Mouse (Mus musculus): ENCODE results near the gene Ppp2ca. TPM values are rescaled to one million over a fixed set of nuclear protein-coding genes. Genes with fewer than 3 reads are reported as not detected.

The Ppp2ca gene
- 20.2 and 21.0 TPM in 2 replicates for polyA plus RNA-seq (2012; rRNA removed)

GRCm38 (mm10) chr11:52098398-52098946 lies at the start of gene Ppp2ca:
Gene Ppp2ca, plus strand, starts transcription at chr11:52098681.
- no peaks in the 10 kb centered on the region for H3K36me3 ChIP-seq (ENCODE audit: control insufficient read depth, insufficient read depth, low read length)
- peaks cover 14% of the 10 kb centered on the region for H3K4me1 ChIP-seq (ENCODE audit: control insufficient read depth, insufficient read depth, insufficient read length)
- H3K27ac ChIP-seq (ENCODE audit: insufficient read depth, low read length) = peak within 1 kb of the TSS; percentile 94
- H3K27me3 ChIP-seq (ENCODE audit: control insufficient read depth, insufficient read depth, low read length) = no peaks in the 10 kb centered on the region
- H3K4me3 ChIP-seq (ENCODE audit: extremely low read depth, insufficient read depth, insufficient read length) = peak within 1 kb of the TSS; percentile 90
- DNase-seq (ENCODE audit: low read depth in 1 of 2, low spot score in 2 of 2) = peak; percentile 96 to 98
- peak; percentile 71; the same call in 1 of the 2 replicates for TF ChIP-seq POLR2A (IDR thresholded peaks at IDR 0.05; ENCODE audit: low read depth, low read length)
- 0 out of 2 replicates have a peak, but pooled peaks have one; percentile 0 for TF ChIP-seq CTCF (IDR thresholded peaks at IDR 0.05; ENCODE audit: extremely low read depth, insufficient read depth, insufficient read length, insufficient replicate concordance)
- under 1% methylated on average over 53 of the region's 53 CpGs for WGBS

DNA sequence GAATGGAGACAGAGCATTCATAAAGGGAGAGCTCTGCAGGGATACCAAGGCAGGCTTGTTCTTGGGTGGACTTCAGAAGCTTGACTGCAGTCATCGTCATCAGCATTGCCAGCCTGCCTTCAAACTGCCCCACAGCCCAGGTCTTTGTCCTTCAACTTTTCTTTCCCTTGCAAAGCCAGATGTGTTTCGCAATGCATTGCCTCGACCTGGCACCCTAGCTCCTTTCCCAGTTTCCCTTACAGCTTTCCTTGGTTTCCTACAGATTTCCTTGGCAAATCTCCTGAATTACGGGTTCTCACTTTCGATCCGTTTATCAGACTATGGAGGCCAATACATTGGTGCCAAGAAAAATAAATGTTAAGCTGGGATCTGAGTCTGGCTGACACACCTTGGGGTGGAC lies 45.1 kb upstream of the Ppp2ca start:
- Histone ChIP-seq H3K27ac (ENCODE audit: insufficient read depth, low read length) (no peak overlapping the region), H3K27me3 (ENCODE audit: control insufficient read depth, insufficient read depth, low read length) (no peaks in the 10 kb centered on the region), H3K4me3 (ENCODE audit: extremely low read depth, insufficient read depth, insufficient read length) (no peak overlapping the region), H3K36me3 (ENCODE audit: control insufficient read depth, insufficient read depth, low read length) (no peaks in the 10 kb centered on the region), H3K4me1 (ENCODE audit: control insufficient read depth, insufficient read depth, insufficient read length) (no peaks in the 10 kb centered on the region)
- no peak for DNase-seq (ENCODE audit: low read depth in 1 of 2, low spot score in 2 of 2)
- 90% methylated on average over 6 of the region's 6 CpGs for WGBS
- TF ChIP-seq CTCF (IDR thresholded peaks at IDR 0.05; ENCODE audit: extremely low read depth, insufficient read depth, insufficient read length, insufficient replicate concordance) = no peak
- no peak for TF ChIP-seq POLR2A (IDR thresholded peaks at IDR 0.05; ENCODE audit: low read depth, low read length)

DNA sequence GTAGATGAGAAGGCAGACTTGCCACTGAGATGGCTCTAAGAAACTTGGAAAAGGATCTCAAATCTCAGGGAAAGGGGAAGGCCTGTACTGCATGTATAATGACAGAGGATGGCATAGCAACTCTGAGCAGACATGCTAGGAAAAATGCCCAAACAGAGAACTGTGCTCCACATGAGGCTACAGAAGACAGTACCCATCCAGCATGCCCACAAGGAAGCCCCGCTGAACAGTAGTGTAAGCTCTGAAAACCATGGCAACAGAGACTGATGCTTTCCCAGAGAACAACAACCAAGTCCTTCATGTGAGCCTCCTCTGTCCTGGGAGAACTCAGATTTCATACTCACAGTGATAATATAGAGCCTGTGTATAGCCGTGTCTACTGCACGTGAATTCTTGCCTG lies 43.8 kb upstream of the Ppp2ca start:
- TF ChIP-seq CTCF (IDR thresholded peaks at IDR 0.05; ENCODE audit: extremely low read depth, insufficient read depth, insufficient read length, insufficient replicate concordance) (no peak), POLR2A (IDR thresholded peaks at IDR 0.05; ENCODE audit: low read depth, low read length) (no peak)
- DNase-seq (ENCODE audit: low read depth in 1 of 2, low spot score in 2 of 2) = no peak
- WGBS = 91% methylated on average over 3 of the region's 3 CpGs

DNA sequence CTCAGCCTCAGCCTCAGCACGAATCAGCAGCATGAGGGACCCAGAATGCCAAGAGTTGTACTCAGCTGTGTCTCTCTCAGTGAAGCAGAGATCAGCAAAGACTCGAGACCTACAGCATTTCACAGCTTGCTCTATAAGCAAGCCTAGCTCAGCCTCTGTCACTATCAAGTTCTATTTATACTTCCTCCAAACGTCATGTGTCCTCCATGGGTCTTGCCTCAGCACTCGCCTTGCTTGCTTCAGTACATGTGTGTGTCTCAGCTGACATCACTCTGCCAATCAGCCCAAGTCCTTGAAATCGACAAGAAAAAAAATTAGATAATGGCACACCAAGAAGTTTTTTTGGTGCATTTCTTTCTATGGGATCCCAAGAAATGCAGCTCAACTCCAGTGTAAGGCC lies 42.3 kb upstream of the Ppp2ca start:
- WGBS = 75% methylated on average over 5 of the region's 5 CpGs
- Histone ChIP-seq H3K27me3 (ENCODE audit: control insufficient read depth, insufficient read depth, low read length) (no peaks in the 10 kb centered on the region), H3K4me3 (ENCODE audit: extremely low read depth, insufficient read depth, insufficient read length) (no peak overlapping the region), H3K36me3 (ENCODE audit: control insufficient read depth, insufficient read depth, low read length) (no peaks in the 10 kb centered on the region), H3K27ac (ENCODE audit: insufficient read depth, low read length) (no peak overlapping the region), H3K4me1 (ENCODE audit: control insufficient read depth, insufficient read depth, insufficient read length) (no peaks in the 10 kb centered on the region)
- no peak for DNase-seq (ENCODE audit: low read depth in 1 of 2, low spot score in 2 of 2)
- TF ChIP-seq POLR2A (IDR thresholded peaks at IDR 0.05; ENCODE audit: low read depth, low read length) = no peak
- TF ChIP-seq CTCF (IDR thresholded peaks at IDR 0.05; ENCODE audit: extremely low read depth, insufficient read depth, insufficient read length, insufficient replicate concordance) = no peak

More for the DNA sequence above, 43.8 kb upstream of the Ppp2ca start:
- Histone ChIP-seq H3K36me3 (ENCODE audit: control insufficient read depth, insufficient read depth, low read length) (no peaks in the 10 kb centered on the region), H3K4me3 (ENCODE audit: extremely low read depth, insufficient read depth, insufficient read length) (no peak overlapping the region), H3K27me3 (ENCODE audit: control insufficient read depth, insufficient read depth, low read length) (no peaks in the 10 kb centered on the region), H3K27ac (ENCODE audit: insufficient read depth, low read length) (no peak overlapping the region), H3K4me1 (ENCODE audit: control insufficient read depth, insufficient read depth, insufficient read length) (no peaks in the 10 kb centered on the region)

- TF ChIP-seq CTCF (IDR thresholded peaks at IDR 0.05; ENCODE audit: extremely low read depth, insufficient read depth, insufficient read length, insufficient replicate concordance) (no peak), POLR2A (IDR thresholded peaks at IDR 0.05; ENCODE audit: low read depth, low read length) (no peak)
- no peak for DNase-seq (ENCODE audit: low read depth in 1 of 2, low spot score in 2 of 2)
Observed at GRCm38 (mm10) chr11:52059001-52059400, 39.5 kb upstream of the Ppp2ca start.

GRCm38 (mm10) chr11:52060315-52060714 lies 38.2 kb upstream of the Ppp2ca start:
- WGBS = 90% methylated on average over 4 of the region's 4 CpGs
- no peak for TF ChIP-seq POLR2A (IDR thresholded peaks at IDR 0.05; ENCODE audit: low read depth, low read length)
- no peak for TF ChIP-seq CTCF (IDR thresholded peaks at IDR 0.05; ENCODE audit: extremely low read depth, insufficient read depth, insufficient read length, insufficient replicate concordance)
- H3K4me3 ChIP-seq (ENCODE audit: extremely low read depth, insufficient read depth, insufficient read length) = no peak overlapping the region

More at GRCm38 (mm10) chr11:52059001-52059400, 39.5 kb upstream of the Ppp2ca start:
- Histone ChIP-seq H3K4me1 (ENCODE audit: control insufficient read depth, insufficient read depth, insufficient read length) (no peaks in the 10 kb centered on the region), H3K27me3 (ENCODE audit: control insufficient read depth, insufficient read depth, low read length) (no peaks in the 10 kb centered on the region), H3K4me3 (ENCODE audit: extremely low read depth, insufficient read depth, insufficient read length) (no peak overlapping the region), H3K27ac (ENCODE audit: insufficient read depth, low read length) (no peak overlapping the region), H3K36me3 (ENCODE audit: control insufficient read depth, insufficient read depth, low read length) (no peaks in the 10 kb centered on the region)
- WGBS = 85% methylated on average over 5 of the region's 5 CpGs

DNA sequence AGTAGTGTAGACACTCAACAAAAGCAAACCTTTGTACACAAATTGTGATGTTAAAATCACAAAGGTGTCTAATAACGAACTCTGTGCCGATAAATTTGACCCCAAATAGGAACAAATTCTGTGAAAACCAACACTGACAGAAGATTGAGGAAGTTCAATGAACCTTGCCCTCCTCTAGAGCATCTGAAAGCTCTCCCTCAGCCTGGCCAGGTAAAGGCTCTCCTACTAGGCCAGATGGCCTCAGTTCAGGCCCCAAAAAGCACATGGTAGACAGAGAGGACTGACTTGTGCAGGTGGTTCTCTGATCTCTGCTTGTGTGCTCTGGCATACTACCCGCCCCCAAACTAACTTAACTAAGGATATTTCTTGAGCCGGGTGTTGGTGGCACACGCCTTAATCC lies 36.1 kb upstream of the Ppp2ca start:
- DNase-seq (ENCODE audit: low read depth in 1 of 2, low spot score in 2 of 2) = no peak
- WGBS = 75% methylated on average over 5 of the region's 5 CpGs
- no peak overlapping the region for H3K4me3 ChIP-seq (ENCODE audit: extremely low read depth, insufficient read depth, insufficient read length)
- H3K36me3 ChIP-seq (ENCODE audit: control insufficient read depth, insufficient read depth, low read length) = no peaks in the 10 kb centered on the region
- no peak overlapping the region for H3K27ac ChIP-seq (ENCODE audit: insufficient read depth, low read length)
- H3K4me1 ChIP-seq (ENCODE audit: control insufficient read depth, insufficient read depth, insufficient read length) = peaks cover 2% of the 10 kb centered on the region; the same call in 1 of the 2 replicates
- H3K27me3 ChIP-seq (ENCODE audit: control insufficient read depth, insufficient read depth, low read length) = no peaks in the 10 kb centered on the region
- TF ChIP-seq POLR2A (IDR thresholded peaks at IDR 0.05; ENCODE audit: low read depth, low read length) = no peak
- TF ChIP-seq CTCF (IDR thresholded peaks at IDR 0.05; ENCODE audit: extremely low read depth, insufficient read depth, insufficient read length, insufficient replicate concordance) = no peak

More at GRCm38 (mm10) chr11:52060315-52060714, 38.2 kb upstream of the Ppp2ca start:
- no peak for DNase-seq (ENCODE audit: low read depth in 1 of 2, low spot score in 2 of 2)
- Histone ChIP-seq H3K4me1 (ENCODE audit: control insufficient read depth, insufficient read depth, insufficient read length) (no peaks in the 10 kb centered on the region), H3K27me3 (ENCODE audit: control insufficient read depth, insufficient read depth, low read length) (no peaks in the 10 kb centered on the region), H3K27ac (ENCODE audit: insufficient read depth, low read length) (no peak overlapping the region), H3K36me3 (ENCODE audit: control insufficient read depth, insufficient read depth, low read length) (no peaks in the 10 kb centered on the region)
